Mouse (Mus musculus) bone marrow, adult 2 months (tissue): ENCODE measurements around the gene Chmp6.

ENCODE experiments used
- CTCF ChIP-seq: fragments of 200-500 bp; IDR thresholded peaks from 2 replicates; pipeline ENCODE4 v1.5.1; 2011; ENCODE audit warnings: low read length, control low read depth; ENCODE audit not compliant: control insufficient read depth, insufficient read depth
- POLR2A ChIP-seq: fragments of 200-500 bp; IDR thresholded peaks from 2 replicates; pipeline ENCODE4 v1.6.1; 2011; ENCODE audit warnings: low read depth, mild to moderate bottlenecking, control low read depth, low read length, borderline replicate concordance; ENCODE audit not compliant: control insufficient read depth

- TF ChIP-seq CTCF (no peak), POLR2A (no peak)
These were observed 46.5 kb downstream of the Chmp6 start for GRCm38 (mm10) chr11:119959714-119960113.
